Mouse (Mus musculus): ENCODE measurements around the gene Ppif. TPM values are rescaled to one million over a fixed set of nuclear protein-coding genes. Genes with fewer than 3 reads are reported as not detected.

Gene Ppif
- total RNA-seq, 2 experiments from 2014 or later: 39.9 to 51.1 TPM

- DNase-seq: no peak
Observed at GRCm38 (mm10) chr14:25694569-25694897, 579 bp downstream of the Ppif start.

- DNase-seq: no peak
Observed at GRCm38 (mm10) chr14:25695059-25695458, 1.1 kb downstream of the Ppif start.

- no peak for DNase-seq
Observed at GRCm38 (mm10) chr14:25696356-25696755, 2.4 kb downstream of the Ppif start.

- no peak for DNase-seq
Observed at GRCm38 (mm10) chr14:25701986-25702385, 8.0 kb downstream of the Ppif start.

GRCm38 (mm10) chr14:25707691-25708181 lies 13.8 kb downstream of the Ppif start:
- DNase-seq: peak; percentile 60

- peak; percentile 82 for DNase-seq
Observed at GRCm38 (mm10) chr14:25708451-25708850, 14.5 kb downstream of the Ppif start.

- peak; percentile 81 for DNase-seq
Observed at GRCm38 (mm10) chr14:25708917-25709316, 15.0 kb downstream of the Ppif start.

- DNase-seq: peak; percentile 53
Observed at GRCm38 (mm10) chr14:25710073-25710472, 16.1 kb downstream of the Ppif start.

- DNase-seq: no peak
Observed at GRCm38 (mm10) chr14:25710681-25711080, 16.7 kb downstream of the Ppif start.

GRCm38 (mm10) chr14:25711177-25711576 lies 17.2 kb downstream of the Ppif start:
- no peak for DNase-seq

- DNase-seq: no peak
Observed at GRCm38 (mm10) chr14:25711602-25712001, 17.6 kb downstream of the Ppif start.

- no peak for DNase-seq
Observed at GRCm38 (mm10) chr14:25713443-25713842, 19.5 kb downstream of the Ppif start.

- no peak for DNase-seq
Observed at GRCm38 (mm10) chr14:25716528-25716927, 22.6 kb downstream of the Ppif start.

GRCm38 (mm10) chr14:25717718-25718117 lies 23.8 kb downstream of the Ppif start:
- no peak for DNase-seq

GRCm38 (mm10) chr14:25718471-25718870 lies 24.5 kb downstream of the Ppif start:
- peak; percentile 73 for DNase-seq

- DNase-seq: peak; percentile 65
Observed at GRCm38 (mm10) chr14:25719371-25719770, 25.4 kb downstream of the Ppif start.

- DNase-seq: no peak
Observed at GRCm38 (mm10) chr14:25720962-25721707, 27.2 kb downstream of the Ppif start.

GRCm38 (mm10) chr14:25725032-25725497 lies 31.1 kb downstream of the Ppif start:
- DNase-seq: peak; percentile 53

- no peak for DNase-seq
Observed at GRCm38 (mm10) chr14:25725690-25726089, 31.7 kb downstream of the Ppif start.

- DNase-seq: no peak
Observed at GRCm38 (mm10) chr14:25726226-25727148, 32.5 kb downstream of the Ppif start.

GRCm38 (mm10) chr14:25727149-25727510 lies 33.2 kb downstream of the Ppif start:
- DNase-seq: no peak

GRCm38 (mm10) chr14:25734736-25735716 lies 41.1 kb downstream of the Ppif start:
- peak; percentile 76 for DNase-seq

Data from gastrocnemius, postnatal 25 days (tissue).